ENCODE assay signal across 10 mouse cellular contexts in the genomic region with DNA sequence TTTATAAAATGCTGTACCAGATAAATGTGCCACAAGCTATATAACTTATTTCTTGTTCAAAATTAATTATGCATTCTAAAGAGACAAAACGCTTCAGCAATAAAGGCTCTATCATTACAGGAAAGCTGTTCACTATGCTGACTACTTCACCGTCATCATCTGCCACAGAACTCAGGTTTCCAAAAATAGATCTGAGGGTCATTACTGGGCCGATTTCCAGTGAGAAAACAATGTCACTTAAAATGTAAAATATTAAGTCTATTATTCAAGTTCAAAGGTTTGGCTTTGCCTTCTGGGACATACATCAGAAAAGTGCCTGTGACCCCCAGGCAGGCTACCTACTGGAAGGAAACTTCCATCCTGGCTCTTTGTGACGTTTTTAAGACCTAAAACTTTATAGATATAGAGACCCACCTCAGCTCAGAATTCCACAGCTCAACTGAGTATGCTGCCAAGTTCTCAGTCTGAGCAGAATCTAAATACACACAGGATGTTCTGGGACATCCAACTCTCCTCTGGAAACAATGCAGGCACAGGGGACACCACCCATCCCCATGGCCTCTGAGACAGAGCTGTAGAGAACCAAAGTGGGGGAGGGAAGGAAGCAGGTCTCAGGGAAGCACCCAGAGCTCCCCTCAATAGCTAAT. TPM values are rescaled to one million over a fixed set of nuclear protein-coding genes. Genes with fewer than 3 reads are reported as not detected.
A peak's percentile ranks its signal among the peaks of the same experiment; 100 is the strongest.
DNase-seq lines count a peak whose midpoint lies in the region; ATAC-seq and TF ChIP-seq lines count a peak whose summit lies in the region.
"Had no signal": no experiment of that assay in that cellular context is flagged by ENCODE, and none has a peak within 500 bp of the region (broad histone marks: within the 10 kb centered on the region; RNA-seq: fewer than 3 reads in every experiment).

No protein-coding gene starts in this region.

- no peak overlapping the region for H3K9ac ChIP-seq in lung, postnatal 0 days (replicated peaks; ENCODE audit: low read depth)
- H3K9ac ChIP-seq: embryonic facial prominence, embryonic 15.5 days had no signal

- no peaks in the 10 kb centered on the region for H3K9me3 ChIP-seq in lung, postnatal 0 days (ENCODE audit: low read length)
- H3K9me3 ChIP-seq: embryonic facial prominence, embryonic 15.5 days; megakaryocyte, embryonic 14.5 days had no signal

- no peaks in the 10 kb centered on the region; the same call in 1 of the 2 replicates for H3K4me1 ChIP-seq in lung, postnatal 0 days (ENCODE audit: insufficient read depth, low read depth, low read length)
- H3K4me1 ChIP-seq: megakaryocyte, embryonic 14.5 days had no signal

- H3K27me3 ChIP-seq in lung, postnatal 0 days (replicated peaks; ENCODE audit: insufficient read depth, low read length), result no peaks in the 10 kb centered on the region
- H3K27me3 ChIP-seq: embryonic facial prominence, embryonic 15.5 days had no signal

- ATAC-seq in lung, postnatal 0 days, result peak; percentile 94

- no peaks in the 10 kb centered on the region for H3K36me3 ChIP-seq in lung, postnatal 0 days (ENCODE audit: insufficient read depth, low read length)
- H3K36me3 ChIP-seq: embryonic facial prominence, embryonic 15.5 days had no signal

- H3K4me3 ChIP-seq in lung, postnatal 0 days (ENCODE audit: low read depth, low read length), result no peak overlapping the region
- H3K4me3 ChIP-seq: embryonic facial prominence, embryonic 15.5 days; megakaryocyte, embryonic 14.5 days had no signal

- peak; percentile 38 for DNase-seq in adrenal gland, postnatal 14 days
- DNase-seq in adrenal gland, adult 8-10 months, result no peak
- peak; percentile 74 to 90 for DNase-seq in heart, adult 9 months (ENCODE audit: low spot score in 2 of 2)
- peak; percentile 56 for DNase-seq in kidney, adult 11 months
- peak; percentile 74 for DNase-seq in lung, postnatal 0 days (ENCODE audit: low spot score)
- DNase-seq in embryo, embryonic 10 days (ENCODE audit: low spot score), result no peak
- DNase-seq in layer of hippocampus, postnatal 14 days (ENCODE audit: low spot score in 2 of 2), result no peak
- DNase-seq in Muller cell, postnatal 12 days (ENCODE audit: inconsistent ontology term), result no peak

- TF ChIP-seq CTCF in lung, postnatal 0 days (IDR thresholded peaks at IDR 0.05), result no peak

- peak; percentile 56; the same call in 1 of the 2 replicates for TF ChIP-seq EP300 in lung, postnatal 0 days (IDR thresholded peaks at IDR 0.05)

- WGBS in lung, postnatal 0 days, result 17% methylated on average over 4 of the region's 4 CpGs

- no peak overlapping the region for H3K4me2 ChIP-seq in lung, postnatal 0 days (replicated peaks; ENCODE audit: low read depth, low read length)
- H3K4me2 ChIP-seq: embryonic facial prominence, embryonic 15.5 days had no signal

- peak overlapping the region; percentile 81 for H3K27ac ChIP-seq in lung, postnatal 0 days (ENCODE audit: low read length)
- H3K27ac ChIP-seq: embryonic facial prominence, embryonic 15.5 days had no signal

RNA-seq across cellular contexts. Expression of a gene that starts 53.4 kb away (rescaled TPM):
- 10.7 and 13.2 TPM in 2 replicates for total RNA-seq in adrenal gland, postnatal 14 days (2021)
- total RNA-seq in adrenal gland, adult 8-10 months (2022), result 10 to 100 TPM; 18.5 to 22.4 (median 20.8) TPM
- polyA plus RNA-seq in lung, postnatal 0 days (2015; fragmentation: Nextera tagmentation; extraction: Ambion mirVana), result 2.2 and 2.7 TPM in 2 replicates
- total RNA-seq in layer of hippocampus, postnatal 14 days (2021), result 10 to 100 TPM; 26.4 to 27.1 TPM

Comparison
In these comparisons a context has a peak if more than half of its experiments do, and no peak if none do; other contexts are left out.
1. DNase-seq: peak in adrenal gland, postnatal 14 days (single experiment), heart, adult 9 months (2 of 2), kidney, adult 11 months (single experiment) and lung, postnatal 0 days (single experiment); none in adrenal gland, adult 8-10 months (single experiment), embryo, embryonic 10 days (single experiment), layer of hippocampus, postnatal 14 days (0 of 2) and Muller cell, postnatal 12 days (single experiment).